Mouse (Mus musculus): ENCODE results near the gene Cyld. TPM values are rescaled to one million over a fixed set of nuclear protein-coding genes. Genes with fewer than 3 reads are reported as not detected.
"Not testable (repeated sequence)": the region's sequence is repeated elsewhere in the genome, so short reads cannot be mapped to it uniquely, and the experiment has no call there.

Cyld gene
- 100 to 1,000 TPM; 113 to 134 (median 127) TPM for total RNA-seq (2022)

GRCm38 (mm10) chr8:88696721-88697641 lies at the start of gene Cyld:
Gene Cyld, plus strand, starts transcription at chr8:88697028.
- peak; percentile 86 to 99 for DNase-seq (ENCODE audit: low spot score in 2 of 2)

- no peak for DNase-seq (ENCODE audit: low spot score in 2 of 2)
These were observed 48.5 kb upstream of the Cyld start for GRCm38 (mm10) chr8:88648322-88648721.

GRCm38 (mm10) chr8:88650016-88650708 lies 46.7 kb upstream of the Cyld start:
- DNase-seq (ENCODE audit: low spot score in 2 of 2), result no peak

- not testable (repeated sequence) for DNase-seq (ENCODE audit: low spot score in 2 of 2)
These were observed 45.7 kb upstream of the Cyld start for GRCm38 (mm10) chr8:88651122-88651521.

- DNase-seq (ENCODE audit: low spot score in 2 of 2), result peak in 1 of 2 experiments; percentile 66
These were observed 41.5 kb upstream of the Cyld start for GRCm38 (mm10) chr8:88655334-88655733.

GRCm38 (mm10) chr8:88659873-88660272 lies 37.0 kb upstream of the Cyld start:
- DNase-seq (ENCODE audit: low spot score in 2 of 2), result no peak

GRCm38 (mm10) chr8:88662401-88662821 lies 34.4 kb upstream of the Cyld start:
- no peak for DNase-seq (ENCODE audit: low spot score in 2 of 2)

GRCm38 (mm10) chr8:88664121-88664520 lies 32.7 kb upstream of the Cyld start:
- DNase-seq (ENCODE audit: low spot score in 2 of 2), result no peak

GRCm38 (mm10) chr8:88664947-88665346 lies 31.9 kb upstream of the Cyld start:
- DNase-seq (ENCODE audit: low spot score in 2 of 2), result no peak

GRCm38 (mm10) chr8:88666435-88666834 lies 30.4 kb upstream of the Cyld start:
- no peak for DNase-seq (ENCODE audit: low spot score in 2 of 2)

- peak in 1 of 2 experiments; percentile 44 for DNase-seq (ENCODE audit: low spot score in 2 of 2)
These were observed 28.3 kb upstream of the Cyld start for GRCm38 (mm10) chr8:88668400-88669086.

GRCm38 (mm10) chr8:88670782-88671181 lies 26.0 kb upstream of the Cyld start:
- DNase-seq (ENCODE audit: low spot score in 2 of 2), result no peak

GRCm38 (mm10) chr8:88671575-88671974 lies 25.3 kb upstream of the Cyld start:
- DNase-seq (ENCODE audit: low spot score in 2 of 2), result no peak

GRCm38 (mm10) chr8:88673859-88674258 lies 23.0 kb upstream of the Cyld start:
- DNase-seq (ENCODE audit: low spot score in 2 of 2), result no peak

- no peak for DNase-seq (ENCODE audit: low spot score in 2 of 2)
These were observed 21.3 kb upstream of the Cyld start for GRCm38 (mm10) chr8:88675372-88676165.

GRCm38 (mm10) chr8:88677071-88677470 lies 19.8 kb upstream of the Cyld start:
- DNase-seq (ENCODE audit: low spot score in 2 of 2), result no peak

GRCm38 (mm10) chr8:88680566-88680965 lies 16.3 kb upstream of the Cyld start:
- DNase-seq (ENCODE audit: low spot score in 2 of 2), result no peak

- DNase-seq (ENCODE audit: low spot score in 2 of 2), result no peak
These were observed 15.8 kb upstream of the Cyld start for GRCm38 (mm10) chr8:88681046-88681445.

- no peak for DNase-seq (ENCODE audit: low spot score in 2 of 2)
These were observed 13.1 kb upstream of the Cyld start for GRCm38 (mm10) chr8:88683656-88684289.

GRCm38 (mm10) chr8:88686226-88686905 lies 10.5 kb upstream of the Cyld start:
- DNase-seq (ENCODE audit: low spot score in 2 of 2), result no peak
